10 mouse cellular contexts compared by ENCODE assay signal in the genomic region with DNA sequence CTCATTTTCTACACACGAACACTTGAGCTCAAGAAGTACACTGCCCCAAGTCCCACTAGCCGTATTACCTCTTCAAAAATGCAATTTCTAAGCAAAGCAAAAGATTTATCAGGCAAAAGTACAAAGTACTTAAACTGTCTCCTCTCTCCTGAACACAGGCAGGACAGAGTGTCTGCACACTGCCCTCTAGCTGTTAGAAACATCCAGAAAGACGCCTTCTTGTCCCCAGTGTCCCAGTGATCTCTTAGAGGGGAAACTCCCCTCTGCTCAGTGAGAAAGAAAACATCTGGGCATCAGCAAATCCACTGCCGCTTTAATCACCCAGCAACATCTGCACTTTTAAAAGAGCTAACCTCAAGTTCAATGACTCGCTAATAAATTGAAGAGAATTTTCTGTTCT. TPM values are rescaled to one million over a fixed set of nuclear protein-coding genes. Genes with fewer than 3 reads are reported as not detected.
DNase-seq lines count a peak whose midpoint lies in the region; ATAC-seq and TF ChIP-seq lines count a peak whose summit lies in the region.
"Had no signal": no experiment of that assay in that cellular context is flagged by ENCODE, and none has a peak within 500 bp of the region (broad histone marks: within the 10 kb centered on the region; RNA-seq: fewer than 3 reads in every experiment).

No protein-coding gene starts in this region.

- peak; percentile 51 for TF ChIP-seq CTCF in hindbrain, postnatal 0 days (IDR thresholded peaks at IDR 0.05; ENCODE audit: low read depth)
- TF ChIP-seq CTCF in E14TG2a.4 (conservative IDR thresholded peaks at IDR 0.05; ENCODE audit: low read length), result 0 out of 2 replicates have a peak, but pooled peaks have one; percentile 12

- H3K27me3 ChIP-seq in hindbrain, postnatal 0 days (ENCODE audit: insufficient read depth, low read length), result no peaks in the 10 kb centered on the region
- H3K27me3 ChIP-seq in hindbrain, embryonic 13.5 days, result no peaks in the 10 kb centered on the region
- no peaks in the 10 kb centered on the region for H3K27me3 ChIP-seq in E14TG2a.4 (ENCODE audit: insufficient read depth, low read length)
- H3K27me3 ChIP-seq: embryonic facial prominence, embryonic 13.5 days had no signal

- no peak overlapping the region for H3K27ac ChIP-seq in hindbrain, postnatal 0 days
- no peak overlapping the region for H3K27ac ChIP-seq in hindbrain, embryonic 13.5 days
- H3K27ac ChIP-seq: embryonic facial prominence, embryonic 13.5 days; hindbrain, embryonic 14.5 days had no signal

- no peak overlapping the region for H3K4me3 ChIP-seq in hindbrain, postnatal 0 days (ENCODE audit: low read length)
- no peak overlapping the region for H3K4me3 ChIP-seq in hindbrain, embryonic 13.5 days
- no peak overlapping the region for H3K4me3 ChIP-seq in E14TG2a.4 (replicated peaks; ENCODE audit: low read length)
- H3K4me3 ChIP-seq: embryonic facial prominence, embryonic 13.5 days had no signal

- 79% methylated on average over 5 of the region's 5 CpGs for WGBS in hindbrain, postnatal 0 days
- WGBS in hindbrain, embryonic 13.5 days, result 83% methylated on average over 5 of the region's 5 CpGs

- DNase-seq in hindbrain, postnatal 0 days (ENCODE audit: low spot score), result peak; percentile 14
- DNase-seq in 3T3-L1 (ENCODE audit: low read depth, low spot score), result peak; percentile 49
- DNase-seq in induced T-regulatory cell, adult 2 months (ENCODE audit: low read depth), result peak; percentile 15
- no peak for DNase-seq in thymus, postnatal 4 days
- no peak for DNase-seq in embryo, embryonic 10 days (ENCODE audit: low spot score)
- no peak for DNase-seq in urinary bladder, adult 2 months (ENCODE audit: low spot score)

- no peak for ATAC-seq in hindbrain, postnatal 0 days
- no peak for ATAC-seq in hindbrain, embryonic 13.5 days (ENCODE audit: low FRiP score)

- H3K4me1 ChIP-seq in hindbrain, postnatal 0 days (ENCODE audit: insufficient read depth, low read length), result no peaks in the 10 kb centered on the region
- H3K4me1 ChIP-seq in hindbrain, embryonic 13.5 days (replicated peaks), result no peaks in the 10 kb centered on the region
- peaks cover 42% of the 10 kb centered on the region for H3K4me1 ChIP-seq in E14TG2a.4 (replicated peaks; ENCODE audit: low read depth, low read length)
- H3K4me1 ChIP-seq: embryonic facial prominence, embryonic 13.5 days had no signal

- no peak overlapping the region for H3K9ac ChIP-seq in hindbrain, postnatal 0 days (replicated peaks; ENCODE audit: low read length)
- H3K9ac ChIP-seq in hindbrain, embryonic 13.5 days, result no peak overlapping the region
- H3K9ac ChIP-seq: embryonic facial prominence, embryonic 13.5 days; hindbrain, embryonic 14.5 days had no signal

- H3K4me2 ChIP-seq in hindbrain, postnatal 0 days (ENCODE audit: low read depth, low read length), result no peak overlapping the region
- H3K4me2 ChIP-seq in hindbrain, embryonic 13.5 days, result no peak overlapping the region
- H3K4me2 ChIP-seq: embryonic facial prominence, embryonic 13.5 days; hindbrain, embryonic 14.5 days had no signal

- H3K36me3 ChIP-seq in hindbrain, postnatal 0 days (ENCODE audit: insufficient read depth, low read length), result peaks cover 23% of the 10 kb centered on the region
- H3K36me3 ChIP-seq in hindbrain, embryonic 13.5 days, result peaks cover 40% of the 10 kb centered on the region
- H3K36me3 ChIP-seq in E14TG2a.4 (ENCODE audit: insufficient read depth, low read length), result peaks cover 97% of the 10 kb centered on the region

- no peaks in the 10 kb centered on the region for H3K9me3 ChIP-seq in hindbrain, postnatal 0 days (ENCODE audit: low read length)
- no peaks in the 10 kb centered on the region for H3K9me3 ChIP-seq in hindbrain, embryonic 13.5 days
- H3K9me3 ChIP-seq in E14TG2a.4 (ENCODE audit: low read length), result no peaks in the 10 kb centered on the region
- H3K9me3 ChIP-seq: embryonic facial prominence, embryonic 13.5 days had no signal

RNA-seq across cellular contexts. Expression of a gene that starts 12.4 kb away (rescaled TPM):
- total RNA-seq in hindbrain, postnatal 0 days (2014; rRNA removed), result 8.6 and 12.1 TPM in 2 replicates
- 7.4 and 7.9 TPM in 2 replicates for polyA plus RNA-seq in hindbrain, postnatal 0 days (2015; fragmentation: Nextera tagmentation; extraction: Ambion mirVana)
- polyA plus RNA-seq in hindbrain, embryonic 13.5 days (2015; fragmentation: Nextera tagmentation; extraction: Ambion mirVana), result 15.8 and 16.6 TPM in 2 replicates
- polyA plus RNA-seq in urinary bladder, adult 2 months (2012; rRNA removed), result 5.9 and 7.7 TPM in 2 replicates

RNA-seq across cellular contexts. Expression of a gene that starts 35.1 kb away (rescaled TPM):
- 53.5 and 55.8 TPM in 2 replicates for total RNA-seq in hindbrain, postnatal 0 days (2014; rRNA removed)
- 47.4 and 50.8 TPM in 2 replicates for polyA plus RNA-seq in hindbrain, postnatal 0 days (2015; fragmentation: Nextera tagmentation; extraction: Ambion mirVana)
- 18.7 and 19.8 TPM in 2 replicates for polyA plus RNA-seq in hindbrain, embryonic 13.5 days (2015; fragmentation: Nextera tagmentation; extraction: Ambion mirVana)
- polyA plus RNA-seq in urinary bladder, adult 2 months (2012; rRNA removed), result 5.8 and 9.3 TPM in 2 replicates

Comparison
In these comparisons a context has a peak if more than half of its experiments do, and no peak if none do; other contexts are left out.
1. DNase-seq: peak in hindbrain, postnatal 0 days (single experiment), 3T3-L1 (single experiment) and induced T-regulatory cell, adult 2 months (single experiment); none in thymus, postnatal 4 days (single experiment), embryo, embryonic 10 days (single experiment) and urinary bladder, adult 2 months (single experiment).